Mouse (Mus musculus) kidney, adult 2 months (tissue): ENCODE data around the gene Slc25a31. TPM values are rescaled to one million over a fixed set of nuclear protein-coding genes. Genes with fewer than 3 reads are reported as not detected.

ENCODE experiments used
- DNase-seq: peaks from one replicate; pipeline ENCODE4 v3.0.0; 2021
- H3K27ac ChIP-seq: fragments of 200-500 bp; 2 replicates; pipeline ENCODE4 v1.5.1; 2012; ENCODE audit warnings: low read depth, low read length, control low read depth, inconsistent platforms; ENCODE audit not compliant: insufficient read depth
- H3K27me3 ChIP-seq: fragments of 200-500 bp; replicated peaks from 2 replicates; pipeline ENCODE4 v1.6.1; 2012; ENCODE audit warnings: mild to moderate bottlenecking, moderate library complexity, low read length, inconsistent platforms; ENCODE audit not compliant: control insufficient read depth, insufficient read depth
- H3K36me3 ChIP-seq: fragments of 200-500 bp; 2 replicates; pipeline ENCODE4 v1.6.1; 2012; ENCODE audit warnings: mild to moderate bottlenecking, moderate library complexity, low read length, inconsistent platforms; ENCODE audit not compliant: control insufficient read depth, insufficient read depth
- H3K4me1 ChIP-seq: fragments of 200-500 bp; 2 replicates; pipeline ENCODE4 v1.6.1; 2011; ENCODE audit warnings: low read length; ENCODE audit not compliant: control insufficient read depth, insufficient read depth
- H3K4me3 ChIP-seq: fragments of 200-500 bp; 2 replicates; pipeline ENCODE4 v1.5.1; 2011; ENCODE audit warnings: mild to moderate bottlenecking, low read depth, low read length, control low read depth; ENCODE audit not compliant: insufficient read depth
- CTCF ChIP-seq: fragments of 200-500 bp; conservative IDR thresholded peaks from 2 replicates; pipeline ENCODE4 v1.5.1; 2011; ENCODE audit warnings: low read depth, mild to moderate bottlenecking, control low read depth, low read length, moderate library complexity, mixed read lengths; ENCODE audit not compliant: insufficient read depth, insufficient read length
- POLR2A ChIP-seq: fragments of 200-500 bp; IDR thresholded peaks from one replicate; pipeline ENCODE4 v1.6.1; 2011; ENCODE audit warnings: low read depth, low read length, control low read depth
- WGBS: fragments of 180-500 bp; shearing (Covaris S2); methylation state at CpG from one replicate; pipeline ENCODE4 v1.1.7; 2018; 5-methylcytosine and 5-hydroxymethylcytosine counted together
- polyA plus RNA-seq: library from polyadenylated mRNA; depleted of rRNA; stranded (reverse); fragments of >200 nt; gene quantifications from 2 replicates; pipeline ENCODE4 v1.2.3, GENCODE M21; 2012

Slc25a31 gene
- polyA plus RNA-seq, 1 experiment: 0.08 TPM

DNA sequence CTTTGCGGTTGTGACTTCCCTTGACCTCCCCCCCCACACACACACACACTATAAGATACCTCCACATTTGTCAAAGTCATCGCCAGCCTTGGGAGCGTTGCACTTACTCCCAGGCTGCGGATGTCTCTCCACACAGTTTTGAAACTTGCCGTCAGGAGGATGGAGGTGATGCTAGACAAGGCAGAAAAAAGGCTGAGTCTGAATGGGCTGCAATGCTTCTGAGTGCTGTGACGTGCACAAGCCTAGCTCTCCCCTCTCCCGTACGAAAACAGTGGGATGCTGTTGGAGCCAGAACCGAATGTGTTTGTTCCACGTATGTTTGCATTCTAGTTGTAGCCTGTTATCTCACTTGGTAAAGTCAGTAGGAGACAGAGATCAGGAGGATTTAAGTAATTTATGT, 15.2 kb upstream of the Slc25a31 start:
- no peak overlapping the region for H3K27ac ChIP-seq

DNA sequence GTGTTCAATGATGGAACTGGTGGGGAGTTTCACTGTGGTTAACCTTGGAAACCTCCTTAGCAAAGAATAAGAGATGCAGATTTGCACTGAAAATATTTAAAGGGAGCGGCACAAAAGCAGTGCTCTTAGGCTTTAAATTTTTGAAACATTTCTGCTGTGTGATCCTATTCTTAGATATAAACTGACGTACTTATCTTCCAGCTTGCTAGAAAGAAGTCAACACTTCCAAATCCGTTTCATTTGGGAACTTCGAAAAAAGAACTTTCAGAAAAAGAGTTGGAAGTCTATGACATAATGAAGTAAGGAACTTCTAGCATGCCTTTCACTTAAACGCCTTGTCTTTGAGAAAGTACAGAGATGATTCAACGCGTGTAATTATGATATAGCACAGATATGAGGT, 14.7 kb upstream of the Slc25a31 start:
- Histone ChIP-seq H3K27me3 (no peaks in the 10 kb centered on the region), H3K4me3 (no peak overlapping the region)

More for the DNA sequence above, 15.2 kb upstream of the Slc25a31 start:
- no peaks in the 10 kb centered on the region for H3K4me1 ChIP-seq
- no peaks in the 10 kb centered on the region for H3K27me3 ChIP-seq
- DNase-seq: no peak
- WGBS: 93% methylated on average over 10 of the region's 10 CpGs
- TF ChIP-seq POLR2A (no peak), CTCF (no peak)
- no peak overlapping the region for H3K4me3 ChIP-seq
- no peaks in the 10 kb centered on the region; the same call in 1 of the 2 replicates for H3K36me3 ChIP-seq

DNA sequence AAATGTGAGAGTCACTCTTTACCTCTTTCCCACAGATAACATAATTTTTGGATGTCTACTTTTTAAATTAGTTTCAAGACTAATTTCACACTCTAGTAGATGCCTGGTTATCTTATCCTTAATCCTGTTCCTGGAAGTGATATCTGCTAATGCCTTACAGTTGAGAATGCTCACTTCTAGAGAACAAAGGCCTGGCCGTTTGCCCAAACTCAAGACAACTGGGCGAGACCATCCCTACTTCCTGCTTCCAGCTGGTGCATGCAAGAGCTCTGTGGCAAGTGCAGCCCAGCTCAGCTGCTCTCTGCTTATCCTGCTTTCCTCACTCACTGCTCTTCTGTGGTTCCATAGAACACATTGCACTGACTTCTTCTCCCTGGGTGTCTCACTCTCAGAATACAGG, 14.2 kb upstream of the Slc25a31 start:
- TF ChIP-seq POLR2A: no peak
- no peak for TF ChIP-seq CTCF
- Histone ChIP-seq H3K36me3 (no peaks in the 10 kb centered on the region; the same call in 1 of the 2 replicates), H3K4me1 (no peaks in the 10 kb centered on the region), H3K27ac (no peak overlapping the region), H3K4me3 (no peak overlapping the region), H3K27me3 (no peaks in the 10 kb centered on the region)
- 60% methylated on average over 2 of the region's 2 CpGs for WGBS
- DNase-seq: peak; percentile 28

More for the DNA sequence above, 14.7 kb upstream of the Slc25a31 start:
- DNase-seq: no peak
- no peaks in the 10 kb centered on the region; the same call in 1 of the 2 replicates for H3K36me3 ChIP-seq
- no peak overlapping the region for H3K27ac ChIP-seq
- 91% methylated on average over 7 of the region's 7 CpGs for WGBS
- TF ChIP-seq POLR2A (no peak), CTCF (no peak)
- H3K4me1 ChIP-seq: no peaks in the 10 kb centered on the region

DNA sequence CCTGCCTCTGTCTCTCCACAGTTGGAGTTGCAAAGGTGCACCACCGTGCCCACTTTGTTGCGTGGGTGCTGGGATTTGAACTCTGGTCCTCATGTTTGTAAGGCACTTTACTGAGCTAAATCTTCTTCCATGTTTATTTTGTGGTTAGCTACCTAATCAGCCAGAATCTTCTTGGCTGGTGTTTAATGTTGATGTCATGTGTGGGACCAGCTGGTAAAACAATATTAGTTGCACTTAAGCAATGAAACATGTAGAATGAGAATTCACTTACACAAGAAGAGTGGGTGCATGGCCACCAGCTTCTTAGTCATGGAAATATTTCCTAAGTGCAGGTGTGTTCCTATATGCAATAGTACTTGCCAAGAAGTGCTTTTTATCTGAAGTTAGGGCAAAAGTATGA, 13.5 kb upstream of the Slc25a31 start:
- Histone ChIP-seq H3K27ac (no peak overlapping the region), H3K4me3 (no peak overlapping the region), H3K36me3 (no peaks in the 10 kb centered on the region; the same call in 1 of the 2 replicates), H3K27me3 (no peaks in the 10 kb centered on the region), H3K4me1 (no peaks in the 10 kb centered on the region)
- TF ChIP-seq CTCF: no peak
- TF ChIP-seq POLR2A: no peak
- no peak for DNase-seq
- WGBS: 100% methylated on average over 2 of the region's 2 CpGs

DNA sequence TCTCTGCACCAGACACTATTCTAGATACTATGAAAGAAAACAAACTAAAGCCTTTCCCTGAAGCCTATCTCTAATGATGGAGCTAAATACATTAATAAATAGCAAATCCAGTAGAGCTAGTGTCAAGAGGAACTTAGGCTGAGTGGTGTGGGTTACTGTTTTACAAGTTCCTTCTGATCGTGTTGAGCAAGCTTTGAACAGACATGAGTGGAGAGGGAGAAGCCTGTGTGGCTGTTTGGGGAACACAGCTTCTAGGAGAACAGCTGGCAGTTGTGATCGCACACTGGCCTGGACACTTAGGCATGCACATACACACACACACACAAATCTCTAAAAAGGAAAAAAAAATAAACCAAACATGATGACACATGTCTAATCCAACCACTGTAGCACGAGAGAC, 9.8 kb upstream of the Slc25a31 start:
- H3K4me3 ChIP-seq: no peak overlapping the region
- 76% methylated on average over 3 of the region's 3 CpGs for WGBS

DNA sequence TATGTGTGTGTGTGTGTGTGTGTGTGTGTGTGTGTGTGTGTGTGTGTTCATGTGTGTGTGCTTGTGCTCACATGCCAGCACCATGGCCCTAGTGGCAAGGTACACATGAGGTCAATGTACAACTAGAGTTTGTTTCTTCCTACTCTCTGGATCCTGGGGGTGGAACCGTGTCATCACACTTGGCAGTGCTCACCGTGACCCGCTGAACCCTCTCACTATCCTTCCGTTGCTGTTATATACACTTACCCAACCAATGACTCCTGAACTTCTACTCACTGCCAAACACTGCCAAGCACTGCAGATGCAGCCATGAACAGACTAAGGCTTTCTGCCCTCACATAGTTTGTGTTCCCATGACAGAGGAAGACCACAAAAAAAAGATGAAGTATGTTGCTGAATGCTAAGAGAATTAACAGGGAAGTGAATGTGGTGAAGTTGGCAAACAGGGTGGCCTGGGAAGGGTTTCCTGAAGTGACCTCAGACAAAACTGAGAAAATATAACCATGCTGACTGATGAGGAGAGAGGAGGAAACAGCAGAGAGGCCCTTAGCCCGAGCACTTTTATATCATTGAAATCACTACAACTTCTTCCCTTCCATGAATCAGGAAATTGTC, 3.7 kb upstream of the Slc25a31 start:
- no peaks in the 10 kb centered on the region for H3K27me3 ChIP-seq
- peak; percentile 59 for DNase-seq
- no peak for TF ChIP-seq CTCF
- no peak for TF ChIP-seq POLR2A
- 43% methylated on average over 5 of the region's 5 CpGs for WGBS
- H3K36me3 ChIP-seq: no peaks in the 10 kb centered on the region
- no peak overlapping the region for H3K4me3 ChIP-seq
- H3K4me1 ChIP-seq: peaks cover 8% of the 10 kb centered on the region; the same call in 1 of the 2 replicates
- no peak overlapping the region; the same call in 1 of the 2 replicates for H3K27ac ChIP-seq

More for the DNA sequence above, 9.8 kb upstream of the Slc25a31 start:
- TF ChIP-seq POLR2A (no peak), CTCF (no peak)
- no peaks in the 10 kb centered on the region for H3K4me1 ChIP-seq
- no peak for DNase-seq
- H3K27ac ChIP-seq: no peak overlapping the region
- no peaks in the 10 kb centered on the region; the same call in 1 of the 2 replicates for H3K36me3 ChIP-seq
- H3K27me3 ChIP-seq: no peaks in the 10 kb centered on the region

DNA sequence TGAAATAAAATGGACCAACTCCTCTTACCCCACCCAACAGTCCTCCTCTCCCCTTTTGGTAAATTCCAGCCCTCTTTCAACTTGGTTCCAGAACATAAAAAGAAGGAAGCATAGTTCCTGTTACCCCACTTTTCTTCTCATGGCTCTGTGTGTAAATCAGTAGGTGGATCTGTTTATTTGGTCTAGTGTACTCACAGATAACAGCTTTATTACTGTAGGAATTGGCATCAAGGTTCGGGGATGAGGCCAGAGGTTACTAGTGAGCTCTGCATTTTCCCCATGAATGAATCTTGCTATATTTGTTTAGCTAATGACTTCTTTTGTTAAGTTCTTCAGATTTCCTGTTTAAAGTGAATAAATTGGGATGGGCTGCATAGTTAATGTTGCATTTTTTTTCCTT, 7.4 kb downstream of the Slc25a31 start:
- TF ChIP-seq CTCF (no peak), POLR2A (no peak)
- H3K4me1 ChIP-seq: no peaks in the 10 kb centered on the region
- no peak overlapping the region for H3K4me3 ChIP-seq
- H3K36me3 ChIP-seq: no peaks in the 10 kb centered on the region
- no peak for DNase-seq
- 19% methylated on average over 1 of the region's 1 CpGs for WGBS
- H3K27ac ChIP-seq: no peak overlapping the region
- H3K27me3 ChIP-seq: no peaks in the 10 kb centered on the region
